Mouse (Mus musculus) stomach, adult 2 months (tissue): Measurements from ENCODE around the gene Dock8. TPM values are rescaled to one million over a fixed set of nuclear protein-coding genes. Genes with fewer than 3 reads are reported as not detected.

Experiments
- polyA plus RNA-seq: library from polyadenylated mRNA; depleted of rRNA; stranded (reverse); fragments of >200 nt; gene quantifications from 2 replicates; pipeline ENCODE4 v1.2.3, GENCODE M21; 2012; rRNA removed

The Dock8 gene
- 1.2 and 1.3 TPM in 2 replicates for polyA plus RNA-seq

GRCm38 (mm10) chr19:24999201-24999886 lies at the start of gene Dock8:
Gene Dock8, plus strand, starts transcription at chr19:24999534.

GRCm38 (mm10) chr19:24961172-24961962 lies 38.0 kb upstream of the Dock8 start, which contains the start of gene Cbwd1:
Gene Cbwd1, minus strand, starts transcription at chr19:24961610.

GRCm38 (mm10) chr19:25236596-25237491 lies 237.5 kb downstream of the Dock8 start, which contains the start of gene Kank1:
Gene Kank1, plus strand, starts transcription at chr19:25236975.

Other genes starting within 250 kb of the Dock8 start
- 18.4 and 19.7 TPM in 2 replicates for gene Pgm5, start 137.7 kb upstream of the Dock8 start, polyA plus RNA-seq
- gene Gm10053, start 123.8 kb upstream of the Dock8 start, polyA plus RNA-seq, result 1.4 and 1.7 TPM in 2 replicates
- gene Foxd4, start 98.3 kb upstream of the Dock8 start, polyA plus RNA-seq, result not detected in 2 replicates
- gene Cbwd1, start 37.9 kb upstream of the Dock8 start, polyA plus RNA-seq, result 0.13 and 0.42 TPM in 2 replicates
- 11.4 and 13.7 TPM in 2 replicates for gene Kank1, start 237.4 kb downstream of the Dock8 start, polyA plus RNA-seq